Mouse (Mus musculus): ENCODE data around the gene Snw1. TPM values are rescaled to one million over a fixed set of nuclear protein-coding genes. Genes with fewer than 3 reads are reported as not detected.

The Snw1 gene
- total RNA-seq, 2 experiments from 2014 or later = 64.7 to 73.8 TPM

Small RNAs within 50 kb of the gene (microRNA-seq; reads per million reads assigned to microRNA genes)
- 122 reads per million, percentile 58 among the genes with 10 or more reads in this experiment for gene Mir3068

Other genes with a start within 250 kb of the Snw1 start
- 1 to 10 TPM in 1 of 2 experiments, under 1 TPM in 1; 0.84 to 1.8 TPM for gene Noxred1, start 233.5 kb downstream of the Snw1 start, total RNA-seq (2021)
- 10 to 100 TPM; 52.1 to 58.6 TPM for gene Vipas39, start 206.0 kb downstream of the Snw1 start, total RNA-seq (2021)
- 100 to 1,000 TPM; 173 to 174 TPM for gene Ahsa1, start 205.8 kb downstream of the Snw1 start, total RNA-seq (2021)
- gene Ism2, start 172.6 kb downstream of the Snw1 start, total RNA-seq (2021) = under 1 TPM in 1 of 2 experiments, not detected in 1; 0.32 TPM
- 10 to 100 TPM; 33.7 to 34.1 TPM for gene Sptlc2, start 83.9 kb downstream of the Snw1 start, total RNA-seq (2021)
- 10 to 100 TPM; 92.2 to 97.3 TPM for gene Slirp, start 28.4 kb downstream of the Snw1 start, total RNA-seq (2021)
- gene Alkbh1, start 28.3 kb downstream of the Snw1 start, total RNA-seq (2021) = 10 to 100 TPM; 14.6 to 19.0 TPM
- not detected for gene Gm5788, start 22.4 kb upstream of the Snw1 start, total RNA-seq (2021)
- not detected for gene Gm8300, start 42.0 kb upstream of the Snw1 start, total RNA-seq (2021)
- gene Oog1, start 130.4 kb upstream of the Snw1 start, total RNA-seq (2021) = not detected
- not detected for gene Gm4027, start 146.6 kb upstream of the Snw1 start, total RNA-seq (2021)
- gene Gm16381, start 172.3 kb upstream of the Snw1 start, total RNA-seq (2021) = not detected

Data from left cerebral cortex, postnatal 36 days (tissue).